Mouse (Mus musculus) olfactory bulb, adult 2 months (tissue): ENCODE results near the gene Ssbp4. TPM values are rescaled to one million over a fixed set of nuclear protein-coding genes. Genes with fewer than 3 reads are reported as not detected.
A peak's percentile ranks its signal among the peaks of the same experiment; 100 is the strongest.
"Not testable (repeated sequence)": the region's sequence is repeated elsewhere in the genome, so short reads cannot be mapped to it uniquely, and the experiment has no call there.

Experiments
- H3K27ac ChIP-seq: fragments of 200-500 bp; 2 replicates; pipeline ENCODE4 v1.5.1; 2012; ENCODE audit warnings: low read depth, low read length; ENCODE audit not compliant: insufficient read depth
- H3K4me1 ChIP-seq: fragments of 200-500 bp; 2 replicates; pipeline ENCODE4 v1.6.1; 2012; ENCODE audit warnings: low read length; ENCODE audit not compliant: control insufficient read depth, insufficient read depth
- H3K4me3 ChIP-seq: fragments of 200-500 bp; 2 replicates; pipeline ENCODE4 v1.5.1; 2012; ENCODE audit warnings: mild to moderate bottlenecking, low read depth, low read length, moderate library complexity; ENCODE audit not compliant: insufficient read depth
- CTCF ChIP-seq: fragments of 200-500 bp; IDR thresholded peaks from 2 replicates; pipeline ENCODE4 v1.5.1; 2012; ENCODE audit warnings: low read depth, mild to moderate bottlenecking, low read length, moderate library complexity; ENCODE audit not compliant: insufficient read depth
- POLR2A ChIP-seq: fragments of 200-500 bp; IDR thresholded peaks from 2 replicates; pipeline ENCODE4 v1.6.1; 2012; ENCODE audit warnings: mild to moderate bottlenecking, low read depth, low read length, moderate library complexity; ENCODE audit not compliant: insufficient read depth
- WGBS: fragments of 180-500 bp; shearing (Covaris S2); methylation state at CpG from one replicate; pipeline ENCODE4 v1.1.7; 2018; 5-methylcytosine and 5-hydroxymethylcytosine counted together
- polyA plus RNA-seq: library from polyadenylated mRNA; stranded (reverse); fragments of >200 nt; gene quantifications from 2 replicates; pipeline ENCODE4 v1.2.4, GENCODE M21; 2012; ENCODE audit warnings: low replicate concordance; ENCODE audit not compliant: missing spikeins, insufficient read depth, insufficient read length

Ssbp4 gene
- polyA plus RNA-seq, 1 experiment = not detected

- 29% methylated on average over 67 of the region's 68 CpGs for whole genome bisulfite sequencing
- H3K27ac ChIP-seq = no peak overlapping the region
- no peak for TF ChIP-seq POLR2A
- no peak for TF ChIP-seq CTCF
These were observed 11.0 kb downstream of the Ssbp4 start for GRCm38 (mm10) chr8:70597417-70598272.

DNA sequence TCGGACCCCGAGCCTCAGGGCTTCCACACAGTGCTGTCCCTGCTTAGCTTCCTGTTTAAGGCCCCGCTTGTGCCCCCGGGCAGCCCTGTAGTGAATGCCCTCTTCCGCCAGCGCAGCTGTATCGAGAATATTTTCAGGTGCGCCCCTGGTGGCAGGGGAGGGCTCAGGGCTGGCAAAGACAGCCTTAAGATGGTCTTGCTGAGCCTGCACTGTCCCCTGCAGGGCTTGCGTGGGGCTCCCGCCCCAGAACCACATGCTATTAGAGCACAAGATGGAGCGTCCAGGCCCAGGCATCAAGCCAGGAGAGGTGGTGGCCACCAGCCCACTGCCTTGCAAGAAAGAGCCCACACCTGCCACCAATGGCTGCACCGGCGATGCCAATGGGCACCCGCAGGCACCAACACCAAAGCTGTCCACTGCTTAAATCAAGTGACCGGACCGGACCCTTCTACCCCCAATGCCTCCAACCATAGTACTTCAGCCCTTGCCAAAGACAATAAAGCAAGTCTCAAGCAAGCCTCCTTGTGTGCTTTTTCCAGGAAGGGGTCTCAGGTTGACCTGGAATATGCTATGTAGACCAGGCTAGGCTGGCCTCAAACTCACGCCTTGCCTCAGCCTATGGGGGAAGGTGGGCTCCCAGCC, 11.8 kb downstream of the Ssbp4 start:
- WGBS = 82% methylated on average over 17 of the region's 17 CpGs
- H3K27ac ChIP-seq = no peak overlapping the region
- no peak overlapping the region for H3K4me3 ChIP-seq
- TF ChIP-seq POLR2A (no peak), CTCF (0 out of 2 replicates have a peak, but pooled peaks have one; percentile 4)
- H3K4me1 ChIP-seq = peaks cover 82% of the 10 kb centered on the region

More at GRCm38 (mm10) chr8:70597417-70598272, 11.0 kb downstream of the Ssbp4 start:
- Histone ChIP-seq H3K4me1 (peaks cover 85% of the 10 kb centered on the region), H3K4me3 (peak overlapping the region; percentile 37)

DNA sequence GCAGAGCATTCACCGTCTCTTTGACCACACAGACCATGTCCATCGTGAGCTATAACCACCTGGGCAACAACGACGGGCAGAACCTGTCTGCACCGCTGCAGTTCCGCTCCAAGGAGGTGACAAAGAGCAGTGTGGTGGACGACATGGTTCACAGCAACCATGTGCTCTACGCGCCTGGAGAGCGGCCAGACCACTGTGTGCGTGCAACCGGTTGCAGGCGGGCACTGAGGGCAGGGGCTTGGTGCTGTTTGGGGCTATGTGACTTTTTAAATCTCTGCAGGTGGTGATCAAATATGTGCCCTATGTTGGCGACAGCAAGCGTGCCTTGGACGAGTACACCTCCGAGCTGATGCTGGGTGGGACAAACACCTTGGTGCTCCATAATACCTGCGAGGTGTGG, 12.5 kb downstream of the Ssbp4 start:
- WGBS = 92% methylated on average over 18 of the region's 18 CpGs
- Histone ChIP-seq H3K4me1 (peaks cover 84% of the 10 kb centered on the region), H3K4me3 (no peak overlapping the region), H3K27ac (no peak overlapping the region)
- TF ChIP-seq POLR2A (no peak), CTCF (no peak)

DNA sequence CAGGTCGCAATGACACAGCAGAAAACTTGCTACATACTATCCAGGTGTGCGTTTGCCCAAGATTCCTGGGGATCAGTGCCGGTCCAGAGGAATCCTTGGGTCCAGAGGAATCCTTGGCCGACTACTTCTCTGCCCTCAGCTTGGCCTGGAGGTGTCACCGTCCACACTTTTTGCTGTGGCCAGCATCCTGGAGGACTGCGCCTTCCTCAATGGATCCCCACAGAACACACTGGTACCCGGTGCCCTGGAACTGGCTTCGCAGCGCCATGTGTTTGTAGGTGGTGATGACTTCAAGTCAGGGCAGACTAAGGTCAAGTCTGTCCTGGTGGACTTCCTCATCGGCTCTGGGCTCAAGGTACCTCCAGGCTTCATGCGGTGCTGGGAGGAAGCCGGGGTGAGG, 12.9 kb downstream of the Ssbp4 start:
- 96% methylated on average over 12 of the region's 12 CpGs for WGBS
- no peak overlapping the region for H3K27ac ChIP-seq
- TF ChIP-seq CTCF = no peak
- no peak overlapping the region for H3K4me3 ChIP-seq
- peaks cover 82% of the 10 kb centered on the region for H3K4me1 ChIP-seq

DNA sequence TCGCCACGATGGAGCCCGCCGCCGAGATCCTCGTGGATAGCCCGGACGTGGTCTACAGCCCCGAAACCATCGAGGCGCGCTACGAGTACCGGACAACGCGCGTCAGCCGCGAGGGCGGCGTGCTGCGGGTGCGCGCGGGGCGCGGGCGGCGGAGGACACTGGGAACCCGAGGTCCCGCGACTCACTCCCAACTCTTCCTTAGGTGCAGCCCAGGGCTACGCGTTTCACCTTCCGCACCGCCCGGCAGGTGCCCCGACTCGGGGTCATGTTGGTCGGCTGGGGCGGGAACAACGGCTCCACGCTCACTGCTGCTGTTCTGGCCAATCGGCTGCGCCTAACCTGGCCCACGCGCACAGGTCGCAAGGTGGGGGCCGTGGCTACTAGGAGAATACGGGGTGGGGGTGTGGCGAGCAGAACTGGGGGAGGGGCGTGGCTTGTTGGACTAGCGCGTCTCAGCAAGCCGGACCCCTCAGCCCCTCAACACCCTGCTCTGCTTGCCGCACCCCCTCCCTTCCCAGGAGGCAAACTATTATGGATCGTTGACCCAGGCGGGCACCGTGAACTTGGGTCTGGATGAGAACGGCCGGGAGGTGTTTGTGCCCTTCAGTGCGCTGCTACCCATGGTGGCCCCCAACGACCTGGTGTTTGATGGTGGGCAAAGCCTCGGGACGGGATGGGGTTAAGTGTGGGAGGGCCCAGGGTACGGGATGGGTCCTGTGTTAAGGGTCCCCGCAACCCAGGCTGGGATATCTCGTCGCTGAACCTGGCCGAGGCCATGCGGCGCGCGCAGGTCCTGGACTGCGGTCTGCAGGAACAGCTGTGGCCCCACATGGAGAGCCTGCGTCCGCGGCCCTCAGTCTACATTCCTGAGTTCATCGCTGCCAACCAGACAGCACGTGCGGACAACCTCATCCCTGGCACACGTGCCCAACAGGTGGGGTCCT, 13.8 kb downstream of the Ssbp4 start:
- Histone ChIP-seq H3K4me1 (peaks cover 73% of the 10 kb centered on the region), H3K4me3 (peak overlapping the region; percentile 51), H3K27ac (peak overlapping the region; percentile 6; the same call in 1 of the 2 replicates)
- TF ChIP-seq POLR2A (no peak), CTCF (no peak)
- WGBS = 15% methylated on average over 81 of the region's 82 CpGs

- 2% methylated on average over 40 of the region's 40 CpGs for WGBS
- Histone ChIP-seq H3K27ac (peak within 1 kb of the TSS; percentile 29), H3K4me1 (peaks cover 66% of the 10 kb centered on the region), H3K4me3 (peak within 1 kb of the TSS; percentile 51)
- TF ChIP-seq CTCF (no peak), POLR2A (no peak)
These were observed 14.6 kb downstream of the Ssbp4 start, which contains the start of gene Isyna1 for GRCm38 (mm10) chr8:70593961-70594609. Gene Isyna1 (plus strand): TSS chr8:70594373.

- H3K4me1 ChIP-seq = peaks cover 57% of the 10 kb centered on the region
- TF ChIP-seq CTCF = no peak
- no peak for TF ChIP-seq POLR2A
- WGBS = 69% methylated on average over 8 of the region's 8 CpGs
- H3K27ac ChIP-seq = peak overlapping the region; percentile 29; the same call in 1 of the 2 replicates
- H3K4me3 ChIP-seq = no peak overlapping the region
These were observed 15.5 kb downstream of the Ssbp4 start for GRCm38 (mm10) chr8:70593173-70593572.

GRCm38 (mm10) chr8:70591569-70591968, 17.1 kb downstream of the Ssbp4 start:
- H3K4me3 ChIP-seq = no peak overlapping the region
- TF ChIP-seq CTCF (no peak), POLR2A (no peak)
- peaks cover 44% of the 10 kb centered on the region for H3K4me1 ChIP-seq
- H3K27ac ChIP-seq = no peak overlapping the region; the same call in 1 of the 2 replicates
- WGBS = 49% methylated on average over 12 of the region's 12 CpGs

DNA sequence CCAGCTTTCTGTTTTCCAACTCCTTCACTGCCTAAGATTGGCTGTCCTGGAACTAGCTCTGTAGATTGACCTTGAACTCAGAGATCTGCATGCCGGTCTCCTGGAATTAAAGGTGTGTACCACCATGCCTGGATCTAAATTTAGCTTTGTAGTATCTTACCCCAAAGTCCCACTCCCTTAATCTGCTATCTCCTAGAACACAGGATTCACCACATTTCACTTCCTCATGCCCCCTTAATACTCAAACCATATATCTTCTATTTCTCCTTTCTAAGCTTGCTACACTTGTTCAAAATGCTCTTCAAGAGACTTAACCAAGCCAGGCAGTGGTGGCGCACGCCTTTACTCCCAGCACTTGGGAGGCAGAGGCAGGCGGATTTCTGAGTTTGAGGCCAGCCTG, 20.7 kb downstream of the Ssbp4 start:
- not testable (repeated sequence) for H3K4me3 ChIP-seq, H3K27ac ChIP-seq
- H3K4me1 ChIP-seq = peaks cover 14% of the 10 kb centered on the region
- WGBS = 95% methylated on average over 4 of the region's 4 CpGs
